Comparison of ENCODE assay signal across 19 mouse cellular contexts in genomic region chr2:124420170-124420825, GRCm38 (mm10).
"Had no signal": no experiment of that assay in that cellular context is flagged by ENCODE, and none has a peak within 500 bp of the region (broad histone marks: within the 10 kb centered on the region; RNA-seq: fewer than 3 reads in every experiment).

No protein-coding gene starts in this region.

- H3K9me3 ChIP-seq: midbrain, embryonic 10.5 days; midbrain, embryonic 12.5 days; neural tube, embryonic 13.5 days; neural tube, embryonic 15.5 days had no signal

- H3K4me1 ChIP-seq: midbrain, embryonic 10.5 days; midbrain, embryonic 12.5 days; neural tube, embryonic 13.5 days; neural tube, embryonic 15.5 days had no signal

- H3K4me2 ChIP-seq: lung, embryonic 14.5 days; midbrain, embryonic 12.5 days; neural tube, embryonic 13.5 days; neural tube, embryonic 15.5 days had no signal

- ATAC-seq: midbrain, embryonic 16.5 days had no signal

- H3K27me3 ChIP-seq: midbrain, embryonic 12.5 days; neural tube, embryonic 13.5 days; neural tube, embryonic 15.5 days had no signal

- H3K9ac ChIP-seq: lung, embryonic 14.5 days; midbrain, embryonic 12.5 days; neural tube, embryonic 13.5 days; neural tube, embryonic 15.5 days had no signal

- H3K27ac ChIP-seq: midbrain, embryonic 10.5 days; midbrain, embryonic 12.5 days; neural tube, embryonic 13.5 days; neural tube, embryonic 15.5 days had no signal

- DNase-seq: lung, adult 18-20 months; lung, postnatal 10 days; lung, postnatal 4 days; midbrain, embryonic 14.5 days; retina, postnatal 1 day; right cerebral cortex, adult 18-20 months; right cerebral cortex, postnatal 25 days; right cerebral cortex, postnatal 4 days; spleen, adult 18-20 months; thymus, adult 18-20 months; thymus, postnatal 14 days; thymus, postnatal 36 days had no signal

- H3K4me3 ChIP-seq: midbrain, embryonic 10.5 days; midbrain, embryonic 12.5 days; myocyte; neural tube, embryonic 13.5 days; neural tube, embryonic 15.5 days had no signal

- H3K36me3 ChIP-seq: midbrain, embryonic 10.5 days; midbrain, embryonic 12.5 days; neural tube, embryonic 13.5 days; neural tube, embryonic 15.5 days had no signal
